Mouse (Mus musculus) cerebellum, adult 9-11 months (tissue): Measurements from ENCODE around the gene Plcb4.
A peak's percentile ranks its signal among the peaks of the same experiment; 100 is the strongest.

ENCODE experiments used
- DNase-seq: peaks from one replicate; pipeline ENCODE4 v3.0.0; 2022

Plcb4 gene

DNA sequence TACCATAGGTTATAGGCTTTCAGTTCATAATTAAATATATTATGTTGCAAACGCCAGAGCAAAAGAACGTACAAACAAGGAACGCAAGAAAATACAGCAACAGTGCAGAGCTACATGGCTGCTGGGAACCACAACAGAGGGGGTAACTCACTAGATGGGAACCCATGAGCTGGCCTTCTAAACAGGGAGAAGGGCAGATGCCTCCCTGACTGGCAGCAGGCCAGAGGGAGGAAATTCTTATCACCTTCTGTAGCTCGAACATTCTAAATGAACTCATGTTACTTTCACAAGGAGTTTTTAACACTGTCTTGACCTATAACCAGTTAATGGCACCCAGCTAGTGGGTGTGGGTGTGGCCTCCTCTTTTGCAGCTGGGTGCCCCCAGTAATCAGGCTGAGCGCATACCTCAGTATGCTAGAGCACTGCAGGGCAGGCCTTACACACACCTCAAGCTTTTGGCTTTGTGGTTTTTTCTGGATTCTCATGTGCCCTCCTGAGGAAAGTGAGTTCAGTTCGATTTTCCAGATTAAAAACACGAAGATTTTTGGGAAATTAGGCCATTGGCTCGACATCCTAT, 102.5 kb downstream of the Plcb4 start:
- peak; percentile 45 for DNase-seq

DNA sequence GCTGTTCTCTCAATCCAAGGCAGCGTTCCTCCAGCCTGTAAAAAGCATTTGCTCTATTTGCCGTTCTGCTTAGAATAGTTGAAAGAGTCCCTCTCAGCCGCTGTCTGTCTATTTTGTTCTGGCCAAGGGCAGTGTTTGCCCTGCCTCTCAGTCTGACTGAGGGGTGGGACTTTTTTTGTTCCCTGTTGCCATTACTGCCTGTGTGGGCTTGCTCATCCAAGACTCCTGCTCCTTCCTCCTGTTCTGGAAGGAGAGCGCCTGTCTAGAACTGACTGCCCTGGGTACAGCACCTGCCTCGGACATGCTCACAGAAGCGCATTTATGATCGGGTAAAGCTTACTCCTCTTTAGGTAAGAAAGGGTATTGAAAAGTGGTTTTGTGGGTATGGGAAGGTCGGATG, 105.9 kb downstream of the Plcb4 start:
- peak; percentile 21 for DNase-seq

DNA sequence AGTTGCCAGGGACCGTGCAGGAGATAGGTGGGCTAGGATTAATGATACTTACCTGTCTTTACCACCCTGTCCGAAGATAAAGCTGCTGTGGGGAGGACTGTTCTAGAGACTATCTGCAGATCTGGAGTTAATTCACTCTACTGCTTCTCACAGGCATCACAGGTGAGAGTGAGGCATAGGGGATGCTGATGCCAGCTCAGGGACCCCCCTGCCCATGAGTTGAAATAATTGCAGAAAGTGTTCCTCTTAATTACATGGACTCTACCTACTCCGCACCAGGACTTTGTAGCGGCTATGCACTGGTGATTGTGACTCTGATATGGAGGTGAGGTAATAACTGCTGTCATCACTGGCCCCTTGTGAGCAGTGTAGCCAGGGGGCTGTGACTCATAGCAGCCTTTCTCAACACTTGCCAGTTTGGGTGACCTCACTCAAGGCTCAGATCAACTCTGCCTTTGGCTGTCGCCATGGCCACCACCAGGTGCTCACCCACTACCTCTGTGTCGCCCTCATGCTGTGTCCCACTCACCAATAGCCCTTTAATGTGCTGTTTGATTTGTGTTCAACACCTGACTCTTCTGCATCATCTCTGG, 107.8 kb downstream of the Plcb4 start:
- peak; percentile 45 for DNase-seq

DNA sequence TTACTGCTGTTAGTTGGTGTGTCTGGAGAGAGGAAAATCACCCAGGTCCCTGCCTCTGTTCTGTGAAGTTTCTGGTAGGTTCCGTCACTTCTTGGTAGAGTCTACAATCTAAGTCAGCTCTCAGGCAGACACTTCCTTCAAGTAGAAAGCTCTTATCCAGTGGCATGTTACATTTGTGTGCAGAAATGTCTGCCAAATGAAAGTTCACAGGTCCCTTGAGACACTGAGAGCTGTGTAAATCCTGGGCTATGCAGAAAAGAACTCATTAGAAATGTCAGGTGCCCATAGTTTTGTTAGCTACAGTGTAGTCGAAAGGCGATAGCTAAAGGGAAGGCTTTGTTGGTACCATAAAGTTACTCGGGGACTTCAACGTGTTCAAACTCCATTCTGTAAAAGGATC, 108.7 kb downstream of the Plcb4 start:
- no peak for DNase-seq

DNA sequence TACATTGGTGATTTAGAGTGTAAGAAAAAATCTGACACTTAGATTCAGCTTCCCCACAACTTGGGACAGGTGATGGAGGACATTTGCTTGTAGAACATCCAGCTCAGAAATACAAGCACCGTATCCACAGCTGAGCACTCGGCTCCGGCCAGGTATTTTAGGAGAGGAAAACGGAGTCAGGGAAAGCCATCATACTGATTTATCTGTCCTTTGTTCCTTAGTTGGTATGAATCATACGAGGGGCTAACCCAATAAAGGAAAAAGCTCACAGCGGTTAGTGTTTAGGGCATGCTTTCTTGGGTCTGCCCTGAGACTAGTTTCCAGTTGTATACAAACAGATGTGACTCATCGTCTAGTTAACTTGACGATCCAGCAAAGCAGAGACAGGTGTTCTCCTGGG, 110.9 kb downstream of the Plcb4 start:
- no peak for DNase-seq

DNA sequence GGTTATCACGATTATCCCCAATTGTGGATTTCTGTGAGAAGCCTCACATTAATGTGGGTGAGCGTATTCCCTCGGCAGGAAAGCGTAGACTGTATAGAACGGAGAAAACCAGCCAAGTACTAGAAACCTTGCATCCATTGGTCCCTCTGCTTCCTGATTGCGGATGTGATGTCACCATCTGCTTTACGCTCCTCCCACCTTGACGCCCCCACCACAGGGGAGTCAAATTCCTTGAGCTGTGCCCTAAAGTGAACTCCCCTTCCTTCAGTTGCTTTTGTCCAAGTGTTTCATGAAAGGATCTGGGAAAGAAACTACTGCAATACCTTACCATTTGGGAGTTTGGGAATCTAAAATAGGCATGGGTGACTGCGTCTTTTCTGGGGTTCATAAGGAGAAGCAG, 111.4 kb downstream of the Plcb4 start:
- DNase-seq = no peak

DNA sequence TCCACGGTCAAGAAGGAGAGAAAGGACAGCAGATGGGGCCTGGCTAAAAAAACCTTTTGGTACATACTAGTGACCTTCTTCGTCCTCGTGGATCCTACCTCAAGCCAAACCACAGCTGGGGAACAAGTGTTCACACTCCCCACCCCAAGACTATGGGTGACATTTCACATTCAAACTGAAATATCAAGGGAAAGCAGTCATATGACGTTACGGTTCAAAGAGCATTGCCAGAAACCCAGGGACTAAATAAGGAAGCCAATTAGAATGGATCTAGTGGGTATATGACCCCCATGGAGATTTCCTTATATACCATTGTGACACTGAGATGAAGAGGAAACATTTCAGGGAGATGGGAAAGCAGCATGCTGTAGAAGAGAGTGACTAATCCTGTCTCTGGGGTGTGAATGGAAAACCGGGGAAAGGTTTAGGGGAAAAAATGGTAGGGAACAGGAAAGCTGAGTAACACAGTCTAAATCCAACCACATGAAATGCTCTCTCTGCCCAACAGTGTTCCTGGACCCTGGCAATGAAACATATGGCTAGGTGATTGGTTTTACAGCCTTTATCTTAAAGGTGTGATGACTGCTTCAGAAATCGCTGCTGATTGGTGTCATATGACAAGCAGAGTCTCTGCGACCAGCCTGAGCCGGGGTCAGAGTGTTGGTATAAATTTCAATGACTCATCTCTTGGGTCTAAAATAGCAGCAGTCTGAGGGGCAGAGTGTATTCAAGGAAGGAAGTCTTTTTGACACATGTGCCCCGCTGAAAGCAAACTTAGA, 114.6 kb downstream of the Plcb4 start:
- no peak for DNase-seq

DNA sequence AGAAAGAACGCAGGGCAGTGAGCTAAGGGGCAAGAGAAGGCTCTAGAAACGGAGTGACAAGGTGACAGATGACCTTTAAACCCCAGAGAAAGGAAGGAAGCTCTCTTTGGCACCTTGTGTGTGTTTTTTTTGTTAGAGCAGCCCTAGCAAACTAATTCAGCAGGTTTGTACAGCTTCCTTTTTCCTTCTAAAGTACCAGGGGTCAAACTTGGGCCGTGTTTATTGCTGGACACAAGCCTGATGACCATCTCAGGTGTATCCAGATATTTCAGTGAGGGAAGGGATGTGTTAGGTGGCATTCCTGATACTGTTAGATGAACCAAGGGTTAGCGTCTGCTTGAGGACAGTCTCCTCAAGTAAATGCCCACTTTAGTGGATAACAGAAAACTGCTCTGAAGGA, 116.2 kb downstream of the Plcb4 start:
- DNase-seq = no peak

DNA sequence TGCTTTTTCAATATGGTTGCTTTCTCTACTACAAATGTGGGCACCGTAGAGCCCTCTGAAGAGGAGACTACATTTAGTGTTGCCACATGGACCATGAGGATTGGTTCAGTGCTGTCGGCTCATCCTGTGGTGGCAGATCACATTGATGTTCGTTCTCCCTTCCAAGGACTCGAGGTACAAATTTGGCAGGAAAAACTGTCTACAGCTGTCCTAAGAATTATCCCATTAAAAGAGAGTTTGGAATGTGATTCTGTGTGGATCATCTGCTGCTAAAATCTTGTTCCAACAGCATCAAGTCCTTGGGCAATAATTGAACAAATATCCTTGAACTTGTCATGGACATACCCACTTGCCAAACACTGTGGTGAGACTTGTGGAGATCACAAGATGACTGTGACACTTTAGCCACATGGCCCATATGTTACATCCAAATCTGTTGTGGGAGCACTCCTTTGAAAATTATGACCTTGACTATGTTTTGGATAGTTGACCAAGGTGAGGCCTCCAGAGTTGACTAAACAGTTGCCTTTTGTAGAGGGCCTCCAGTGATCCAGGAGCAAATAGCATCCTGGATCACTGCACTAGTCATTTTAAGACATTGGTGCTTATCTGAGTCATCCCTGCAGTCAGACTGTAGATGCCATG, 117.4 kb downstream of the Plcb4 start:
- DNase-seq = no peak

DNA sequence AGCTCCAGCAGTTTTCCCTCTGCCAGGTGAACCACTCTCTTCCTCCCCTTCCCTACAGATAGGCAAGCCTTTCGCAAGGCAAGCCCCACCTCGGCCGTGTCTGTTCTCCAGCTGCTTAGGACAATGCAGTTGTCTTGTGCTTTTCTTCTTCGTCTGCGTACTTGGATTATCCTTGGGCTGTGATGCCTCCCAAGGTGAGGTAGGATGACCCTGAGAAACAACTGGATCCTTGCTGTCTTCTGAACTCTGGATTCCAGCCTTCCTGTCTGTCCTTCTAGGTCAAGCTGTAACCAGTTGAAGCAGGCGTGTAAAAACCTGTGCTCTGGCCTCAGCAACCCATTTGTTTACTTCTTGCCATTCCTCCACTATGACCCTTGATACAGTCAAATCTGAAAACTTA, 122.6 kb downstream of the Plcb4 start:
- DNase-seq = no peak

DNA sequence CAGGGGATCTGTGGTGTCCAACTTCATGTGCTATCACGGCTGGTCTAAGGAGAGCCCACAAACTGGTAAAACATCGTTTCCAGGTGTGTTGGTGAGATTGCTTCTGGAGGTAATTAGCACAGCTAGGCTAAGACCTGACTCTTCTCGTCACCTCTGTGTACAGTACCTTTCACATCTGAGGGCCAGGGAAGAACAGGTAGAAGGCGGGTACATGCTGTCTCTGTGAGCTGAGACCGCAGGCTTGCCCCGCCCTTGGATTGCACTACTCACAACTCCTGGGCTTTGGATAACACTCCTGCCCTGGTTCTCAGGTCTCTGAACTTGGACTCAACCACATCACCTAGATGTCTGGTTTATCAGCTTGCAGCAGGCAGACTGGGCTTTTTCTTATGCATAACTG, 128.6 kb downstream of the Plcb4 start:
- DNase-seq = no peak

DNA sequence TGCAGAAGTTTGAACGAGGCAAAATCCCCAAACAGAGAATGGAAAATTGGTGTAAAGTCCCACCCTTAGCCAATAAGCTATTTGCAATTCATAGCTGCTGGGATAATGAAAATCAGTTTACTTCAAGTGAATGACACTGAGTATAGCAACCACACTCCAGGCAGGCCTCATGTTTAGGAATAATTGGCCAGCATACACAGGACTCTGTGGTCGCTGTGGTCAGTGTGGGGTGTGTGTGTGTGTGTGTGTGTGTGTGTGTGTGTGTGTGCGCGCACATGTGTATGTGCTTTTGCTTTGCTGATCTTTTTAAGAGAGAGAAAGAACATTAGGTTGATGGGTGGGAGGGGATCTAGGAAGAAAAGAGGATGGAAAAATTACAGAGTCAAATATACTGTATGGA, 134.1 kb downstream of the Plcb4 start:
- DNase-seq = no peak

DNA sequence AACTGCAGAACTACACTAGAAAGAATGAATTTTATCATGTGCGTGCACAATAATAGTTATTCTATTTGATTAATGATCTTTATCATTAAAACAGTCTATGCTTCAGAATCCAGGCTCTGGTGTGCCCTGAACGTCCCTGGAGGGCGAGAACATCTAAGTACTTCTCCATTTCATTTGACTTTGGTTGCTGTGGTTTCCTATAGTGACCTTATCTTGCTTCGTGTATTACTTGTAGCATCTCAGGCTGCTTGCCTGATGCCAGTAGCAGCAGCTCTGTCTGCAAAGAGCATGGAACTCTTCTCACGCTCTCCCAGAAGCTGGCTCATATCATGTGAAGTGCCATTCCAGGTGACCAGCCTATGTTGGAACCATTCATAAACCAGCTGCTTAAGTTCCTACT, 137.9 kb downstream of the Plcb4 start:
- no peak for DNase-seq

DNA sequence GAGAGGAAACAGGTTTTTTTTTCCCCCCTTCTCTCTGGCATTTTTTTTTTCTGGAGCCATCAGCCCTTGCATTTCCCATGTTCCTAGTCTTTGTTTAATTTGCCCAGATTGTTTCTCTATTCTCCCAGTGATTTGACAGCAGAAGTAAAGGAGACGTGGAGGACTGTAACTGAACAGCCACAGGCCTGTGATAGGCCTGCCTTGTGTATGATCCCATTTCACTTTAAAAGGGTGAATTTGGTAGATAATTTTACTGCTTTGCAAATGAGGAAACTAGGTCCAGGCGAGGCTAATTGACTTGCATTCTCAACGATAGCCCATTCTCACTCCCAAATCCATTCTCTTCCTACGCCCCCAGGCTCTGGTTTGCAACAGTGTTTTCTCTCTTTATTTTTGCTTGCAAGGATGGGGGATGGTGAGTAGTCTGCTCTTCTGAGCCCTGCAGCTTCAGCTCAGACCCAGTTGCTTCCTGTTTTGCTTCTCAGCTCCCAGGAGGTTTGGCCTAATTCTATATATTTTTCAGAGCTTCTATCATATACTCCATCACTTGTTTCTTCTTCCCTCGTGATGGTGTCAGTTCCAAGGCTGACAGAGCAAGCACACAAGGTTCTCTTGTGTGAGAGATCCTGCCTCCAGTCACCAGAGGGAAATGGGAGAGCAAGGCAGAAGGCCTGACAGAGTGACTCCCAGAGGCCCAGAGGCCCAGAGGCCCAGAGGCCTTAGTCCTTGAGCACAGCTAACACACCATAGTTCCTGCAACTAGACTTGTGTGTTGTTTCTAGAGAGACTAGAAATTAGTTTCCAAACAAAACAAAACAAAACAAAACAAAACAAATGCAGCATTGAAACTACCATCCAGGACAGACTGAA, 139.1 kb downstream of the Plcb4 start:
- no peak for DNase-seq

DNA sequence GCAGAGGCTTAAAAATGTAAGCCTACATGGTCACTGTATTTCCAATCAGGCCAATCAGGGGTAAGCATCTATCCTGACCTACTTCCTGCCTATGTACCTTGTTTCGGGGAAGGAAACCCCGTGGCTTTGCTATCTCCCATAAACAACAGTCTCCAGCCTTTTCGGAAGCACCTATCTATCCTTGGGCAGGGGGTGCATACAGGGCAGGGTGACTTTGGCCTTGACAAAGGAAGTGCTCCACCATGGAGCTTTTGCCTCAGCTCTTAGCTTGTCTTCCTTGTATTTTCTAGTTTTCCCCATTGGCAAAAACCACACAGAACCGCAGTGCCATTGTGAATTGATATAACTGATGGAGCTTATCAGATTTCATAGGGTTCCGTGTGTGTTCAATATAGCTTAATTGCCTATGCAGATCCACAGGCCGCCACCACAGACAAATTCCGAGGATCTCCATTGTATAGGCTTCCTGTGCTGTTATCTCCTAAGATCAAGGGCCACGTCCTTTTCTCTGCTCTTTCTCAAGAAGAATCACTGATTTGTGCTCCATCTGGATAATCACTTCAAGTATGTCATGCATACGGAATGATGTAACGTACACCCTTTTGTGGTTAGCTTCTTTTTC, 140.4 kb downstream of the Plcb4 start:
- DNase-seq = no peak

DNA sequence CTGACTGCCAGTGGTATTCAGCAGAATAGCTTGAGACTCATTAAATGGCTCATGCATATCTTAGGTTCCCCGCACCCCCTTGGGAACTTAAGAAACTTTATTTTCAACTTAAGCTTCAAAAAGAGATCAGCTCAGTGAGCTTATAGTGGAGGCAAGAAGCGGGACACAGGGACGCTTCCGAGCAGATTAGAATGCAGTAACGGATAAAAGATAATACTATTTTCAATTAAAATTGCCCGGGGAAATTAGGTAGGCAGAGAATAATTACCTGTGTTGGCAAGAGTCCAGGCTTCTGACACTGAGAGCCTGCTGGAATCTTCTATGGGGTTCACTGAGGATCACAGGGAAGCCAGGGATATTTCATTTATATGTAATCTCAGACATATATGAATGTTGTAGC, 141.6 kb downstream of the Plcb4 start:
- no peak for DNase-seq

DNA sequence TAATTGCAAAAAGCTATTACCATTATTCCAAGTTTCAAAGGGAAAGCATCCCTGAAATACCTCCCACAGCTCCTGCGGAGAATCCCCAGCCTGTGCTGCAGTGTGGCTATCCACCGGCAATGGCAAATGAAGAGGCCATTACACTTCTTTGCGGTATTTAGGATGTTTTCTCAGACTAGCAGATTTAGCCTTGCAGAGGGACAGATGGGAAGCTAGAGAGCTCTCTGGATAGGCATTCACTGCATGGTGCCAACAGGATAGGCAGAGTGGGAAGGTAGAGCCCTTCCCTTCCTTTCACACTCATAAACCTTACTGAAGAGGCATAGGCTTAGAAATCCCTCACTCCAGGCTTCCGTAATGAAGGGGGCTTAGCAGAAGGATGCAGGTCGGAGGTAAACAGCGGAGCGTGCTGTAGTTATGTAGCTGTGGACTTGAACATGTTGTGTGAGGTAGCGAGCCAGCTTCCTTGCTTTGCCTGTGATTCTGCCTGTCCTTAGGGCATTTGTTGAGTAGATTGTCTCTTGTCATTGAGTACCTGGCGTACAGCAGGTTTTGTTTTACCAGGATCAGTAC, 144.2 kb downstream of the Plcb4 start:
- DNase-seq = peak; percentile 74

DNA sequence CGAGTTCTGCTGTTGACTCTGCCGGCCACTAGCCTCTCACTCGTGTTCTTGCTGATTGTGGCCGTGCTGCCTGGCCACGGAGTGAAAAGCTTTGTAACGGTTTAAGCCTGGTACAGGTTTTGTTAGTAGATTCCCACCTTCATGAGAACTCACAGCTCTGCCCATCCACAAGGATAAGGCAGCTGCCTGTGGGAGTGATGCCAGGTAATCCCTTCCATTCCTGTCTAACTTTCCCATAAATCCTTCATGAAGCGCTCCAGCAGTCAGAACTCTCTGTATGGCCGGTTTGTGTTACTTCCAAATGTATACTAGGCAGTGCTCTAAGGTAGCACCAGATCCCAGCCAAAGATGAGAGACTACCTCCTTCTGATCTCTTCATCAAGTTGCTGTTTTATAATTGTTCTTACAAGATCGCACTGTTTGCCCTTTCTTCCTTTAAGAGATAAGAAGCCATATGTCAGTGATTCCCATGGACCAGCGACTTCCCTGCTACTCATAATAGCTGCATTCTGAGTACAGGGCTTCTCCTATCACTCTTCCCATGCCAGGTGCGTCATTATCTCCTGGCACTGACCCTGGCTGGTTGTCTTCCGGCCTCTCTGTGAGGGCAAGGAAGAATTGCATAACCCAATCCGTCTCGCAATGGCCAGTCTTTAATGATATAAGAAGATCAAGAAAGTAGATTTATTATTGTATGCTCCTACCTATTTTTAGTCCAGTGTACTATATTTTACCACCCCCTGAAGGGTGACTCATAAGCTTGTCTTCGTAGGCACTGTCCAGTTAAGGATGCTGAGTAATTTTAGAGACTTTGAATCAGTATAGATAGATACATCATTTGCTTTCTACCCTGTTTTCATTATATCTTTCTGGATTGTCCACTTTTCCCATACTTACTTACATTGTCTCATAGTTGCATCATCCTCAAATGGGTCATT, 147.2 kb downstream of the Plcb4 start:
- DNase-seq = peak; percentile 78

DNA sequence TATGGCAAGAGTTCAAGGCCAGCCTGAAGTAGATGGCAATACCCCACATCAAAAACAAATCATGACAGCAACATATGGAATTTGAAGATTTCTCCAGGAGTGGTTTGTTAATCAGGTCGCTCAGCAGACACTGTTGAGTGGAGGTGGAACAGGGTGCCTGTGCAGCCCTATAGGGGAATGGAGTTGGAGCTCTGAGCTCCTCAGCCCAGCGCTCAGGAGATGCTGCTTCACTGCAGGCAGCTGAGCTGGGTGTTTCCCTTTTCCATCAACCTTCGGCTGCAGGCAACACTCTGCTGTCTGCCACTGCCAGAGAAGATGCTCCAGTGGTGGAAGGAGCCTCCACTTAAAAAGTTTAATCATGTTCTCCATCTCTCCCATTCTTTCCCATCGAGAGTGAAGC, 149.5 kb downstream of the Plcb4 start:
- DNase-seq = no peak

DNA sequence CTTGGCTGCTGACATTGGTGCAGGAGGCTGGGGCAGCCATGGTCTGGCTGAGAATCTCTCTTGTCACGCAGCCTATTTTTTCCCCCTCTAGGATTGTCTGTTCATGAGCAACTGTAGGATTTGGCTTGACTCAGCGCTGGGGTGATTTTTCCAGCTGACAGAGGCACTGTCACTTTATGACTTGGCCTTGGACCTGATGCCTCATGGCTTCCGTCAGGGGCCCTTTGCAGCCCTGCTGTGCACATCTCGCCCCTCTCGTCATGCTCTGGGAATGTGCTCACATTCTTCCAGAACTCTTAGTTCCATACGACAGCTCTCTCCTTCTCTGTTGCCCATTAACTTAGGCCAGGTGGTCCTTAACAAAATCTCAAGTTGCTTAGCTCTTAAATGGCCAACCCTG, 152.0 kb downstream of the Plcb4 start:
- DNase-seq = no peak
